8 mouse cellular contexts compared by ENCODE assay signal in the genomic region with DNA sequence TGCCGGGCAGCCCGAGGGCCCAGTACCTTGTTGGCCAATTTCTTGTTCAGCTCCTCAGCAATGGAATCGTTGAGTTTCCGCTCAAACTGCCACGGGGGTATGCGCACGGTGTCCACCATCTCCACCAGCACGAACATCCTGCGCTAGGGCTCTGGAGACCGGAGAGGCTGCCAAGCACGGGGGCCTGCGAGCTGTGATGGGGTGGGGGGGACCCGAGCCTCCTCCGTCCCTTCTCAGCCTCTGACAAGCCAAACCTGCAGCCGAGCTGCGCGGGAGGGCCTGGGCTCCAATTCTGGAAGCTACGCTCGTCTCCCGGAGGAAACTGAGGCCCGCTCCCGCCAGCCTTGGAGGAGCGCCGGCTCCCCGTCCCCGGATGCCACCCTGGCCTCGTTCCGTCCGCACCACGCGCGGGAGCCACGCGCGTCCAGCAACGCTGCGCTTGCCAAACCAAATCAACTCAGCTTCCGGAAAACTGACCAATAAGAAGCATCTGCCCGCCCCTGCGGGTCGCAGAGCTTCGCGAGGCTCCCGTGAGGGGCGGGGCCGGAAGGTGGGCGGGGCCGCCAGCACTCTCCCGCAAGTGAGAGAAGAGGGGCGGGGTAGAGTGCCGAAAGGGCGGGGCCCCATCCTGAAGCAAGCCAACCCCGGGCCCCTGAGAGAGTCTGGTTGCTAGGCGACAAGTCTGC. TPM values are rescaled to one million over a fixed set of nuclear protein-coding genes. Genes with fewer than 3 reads are reported as not detected.
DNase-seq lines count a peak whose midpoint lies in the region; ATAC-seq and TF ChIP-seq lines count a peak whose summit lies in the region.

A gene (minus strand): TSS at position 481 of the 686 bp plus-strand sequence.

- H3K36me3 ChIP-seq in hindbrain, postnatal 0 days (ENCODE audit: insufficient read depth, low read length): no peaks in the 10 kb centered on the region

- peak within 1 kb of the TSS; percentile 84 for H3K4me2 ChIP-seq in hindbrain, postnatal 0 days (ENCODE audit: low read depth, low read length)

- H3K27ac ChIP-seq in gastrocnemius, adult 2 months: peak within 1 kb of the TSS; percentile 88
- H3K27ac ChIP-seq in hindbrain, postnatal 0 days: peak within 1 kb of the TSS; percentile 88
- H3K27ac ChIP-seq in left cerebral cortex, adult 2 months: peak within 1 kb of the TSS; percentile 74

- H3K9me3 ChIP-seq in hindbrain, postnatal 0 days (ENCODE audit: low read length): no peaks in the 10 kb centered on the region

- WGBS in hindbrain, postnatal 0 days: under 1% methylated on average over 53 of the region's 54 CpGs

- no peak for TF ChIP-seq CTCF in gastrocnemius, adult 2 months (IDR thresholded peaks at IDR 0.05)
- TF ChIP-seq CTCF in hindbrain, postnatal 0 days (IDR thresholded peaks at IDR 0.05; ENCODE audit: low read depth): no peak
- TF ChIP-seq CTCF in left cerebral cortex, adult 2 months (IDR thresholded peaks at IDR 0.05): no peak

- intact Hi-C loops in gastrocnemius, adult 2 months (cut with DNase I): no loop called here
- intact Hi-C loops in left cerebral cortex, adult 2 months (cut with DNase I): no loop called here

- H3K4me1 ChIP-seq in hindbrain, postnatal 0 days (ENCODE audit: insufficient read depth, low read length): peaks cover 12% of the 10 kb centered on the region

- peak; percentile 98 for DNase-seq in ZHBTc4 (ENCODE audit: low read depth, low spot score)
- DNase-seq in gastrocnemius, adult 2 months: peak; percentile 97
- peak; percentile 99 for DNase-seq in hindbrain, postnatal 0 days (ENCODE audit: low spot score)
- DNase-seq in left cerebral cortex, adult 2 months (ENCODE audit: extremely low spot score in 1 of 2, low spot score in 2 of 2): peak; percentile 90 to 95
- DNase-seq in right cerebral cortex, adult 2 months (ENCODE audit: low spot score in 2 of 2): peak; percentile 91 to 92
- peak; percentile 95 for DNase-seq in urinary bladder, postnatal 14 days (ENCODE audit: low spot score)

- peak within 1 kb of the TSS; percentile 68 for H3K9ac ChIP-seq in hindbrain, postnatal 0 days (replicated peaks; ENCODE audit: low read length)

- no peaks in the 10 kb centered on the region for H3K27me3 ChIP-seq in hindbrain, postnatal 0 days (ENCODE audit: insufficient read depth, low read length)

- ATAC-seq in common myeloid progenitor, adult 5-6 weeks (replicated peaks; ENCODE audit: low read depth, poor library complexity, severe bottlenecking): peak; percentile 82
- peak; percentile 96 for ATAC-seq in hindbrain, postnatal 0 days
- peak; percentile 96 for ATAC-seq in megakaryocyte, adult 5-6 weeks (ENCODE audit: poor library complexity, severe bottlenecking)

- peak within 1 kb of the TSS; percentile 92 for H3K4me3 ChIP-seq in gastrocnemius, adult 2 months
- H3K4me3 ChIP-seq in hindbrain, postnatal 0 days (ENCODE audit: low read length): peak within 1 kb of the TSS; percentile 68
- H3K4me3 ChIP-seq in left cerebral cortex, adult 2 months: peak within 1 kb of the TSS; percentile 83

RNA-seq across cellular contexts. Expression of the gene that starts here (rescaled TPM):
- total RNA-seq in common myeloid progenitor, adult 5-6 weeks (2017): 52.6 and 64.6 TPM in 2 replicates
- 1 to 10 TPM; 6.4 to 7.6 TPM for total RNA-seq in gastrocnemius, adult 2 months (2021)
- 47.2 and 48.7 TPM in 2 replicates for total RNA-seq in hindbrain, postnatal 0 days (2014; rRNA removed)
- polyA plus RNA-seq in hindbrain, postnatal 0 days (2015; fragmentation: Nextera tagmentation; extraction: Ambion mirVana): 98.7 and 101 TPM in 2 replicates
- total RNA-seq in left cerebral cortex, adult 2 months (2021): 10 to 100 TPM; 50.1 to 56.8 TPM
- 2.7 and 3.9 TPM in 2 replicates for total RNA-seq in megakaryocyte, adult 5-6 weeks (2015)
- 5.5 and 7.8 TPM in 2 replicates for total RNA-seq in megakaryocyte, adult 5-6 weeks (2017)

Comparison
In these comparisons a context has a peak if more than half of its experiments do, and no peak if none do; other contexts are left out.
1. Peak in every context shown above with its lines: DNase-seq, ATAC-seq, H3K4me3 ChIP-seq and H3K27ac ChIP-seq.